Mouse (Mus musculus) MEL-GATA-1-ER (cell line): ENCODE results near the gene S1pr4.

Experiments used
- DNase-seq: peaks from one replicate; pipeline ENCODE4 v3.0.0-alpha.2; 2012; ENCODE audit warnings: low read depth; ENCODE audit errors: extremely low read depth

Gene S1pr4

GRCm38 (mm10) chr10:81466066-81466465, 33.9 kb downstream of the S1pr4 start:
- no peak for DNase-seq

GRCm38 (mm10) chr10:81465265-81465645, 34.7 kb downstream of the S1pr4 start:
- DNase-seq, result peak; percentile 93

GRCm38 (mm10) chr10:81464405-81465264, 35.3 kb downstream of the S1pr4 start:
- DNase-seq, result peak; percentile 72

GRCm38 (mm10) chr10:81463531-81463930, 36.4 kb downstream of the S1pr4 start:
- DNase-seq, result no peak

- no peak for DNase-seq
Measured at GRCm38 (mm10) chr10:81462917-81463316, 37.0 kb downstream of the S1pr4 start.

GRCm38 (mm10) chr10:81462415-81462804, 37.5 kb downstream of the S1pr4 start:
- DNase-seq, result no peak

GRCm38 (mm10) chr10:81461673-81462414, 38.1 kb downstream of the S1pr4 start:
- DNase-seq, result no peak

GRCm38 (mm10) chr10:81460951-81461350, 39.0 kb downstream of the S1pr4 start:
- no peak for DNase-seq

- DNase-seq, result no peak
Measured at GRCm38 (mm10) chr10:81460471-81460870, 39.5 kb downstream of the S1pr4 start.

GRCm38 (mm10) chr10:81459399-81459798, 40.5 kb downstream of the S1pr4 start:
- DNase-seq, result no peak

- DNase-seq, result no peak
Measured at GRCm38 (mm10) chr10:81458267-81458666, 41.7 kb downstream of the S1pr4 start.

- DNase-seq, result no peak
Measured at GRCm38 (mm10) chr10:81457624-81458023, 42.3 kb downstream of the S1pr4 start.

GRCm38 (mm10) chr10:81456983-81457563, 42.9 kb downstream of the S1pr4 start:
- DNase-seq, result no peak

GRCm38 (mm10) chr10:81455181-81455895, 44.6 kb downstream of the S1pr4 start, which contains the start of gene Nfic:
TSS of gene Nfic (minus strand) at chr10:81455635.
- DNase-seq, result no peak

- no peak for DNase-seq
Measured at GRCm38 (mm10) chr10:81454106-81454505, 45.8 kb downstream of the S1pr4 start.

- DNase-seq, result no peak
Measured at GRCm38 (mm10) chr10:81452947-81453288, 47.0 kb downstream of the S1pr4 start.

GRCm38 (mm10) chr10:81452237-81452946, 47.5 kb downstream of the S1pr4 start:
- DNase-seq, result no peak

GRCm38 (mm10) chr10:81451365-81451745, 48.6 kb downstream of the S1pr4 start:
- no peak for DNase-seq

GRCm38 (mm10) chr10:81450641-81451364, 49.1 kb downstream of the S1pr4 start:
- DNase-seq, result no peak

- DNase-seq, result peak; percentile 49
Measured at GRCm38 (mm10) chr10:81450140-81450539, 49.8 kb downstream of the S1pr4 start.
